Mouse (Mus musculus) small intestine, adult 2 months (tissue): ENCODE results near the gene Gm5039.
"Not testable (repeated sequence)": the region's sequence is repeated elsewhere in the genome, so short reads cannot be mapped to it uniquely, and the experiment has no call there.

ENCODE experiments used
- CTCF ChIP-seq: fragments of 200-500 bp; IDR thresholded peaks from 2 replicates; pipeline ENCODE4 v1.5.1; 2012; ENCODE audit warnings: low read depth, mild to moderate bottlenecking, control low read depth, inconsistent platforms, low read length, moderate library complexity, mixed read lengths; ENCODE audit not compliant: insufficient replicate concordance, insufficient read length; ENCODE audit errors: extremely low read depth
- POLR2A ChIP-seq: fragments of 200-500 bp; IDR thresholded peaks from 2 replicates; pipeline ENCODE4 v1.6.1; 2012; ENCODE audit warnings: low read depth, mild to moderate bottlenecking, control low read depth, inconsistent platforms, low read length, moderate library complexity

DNA sequence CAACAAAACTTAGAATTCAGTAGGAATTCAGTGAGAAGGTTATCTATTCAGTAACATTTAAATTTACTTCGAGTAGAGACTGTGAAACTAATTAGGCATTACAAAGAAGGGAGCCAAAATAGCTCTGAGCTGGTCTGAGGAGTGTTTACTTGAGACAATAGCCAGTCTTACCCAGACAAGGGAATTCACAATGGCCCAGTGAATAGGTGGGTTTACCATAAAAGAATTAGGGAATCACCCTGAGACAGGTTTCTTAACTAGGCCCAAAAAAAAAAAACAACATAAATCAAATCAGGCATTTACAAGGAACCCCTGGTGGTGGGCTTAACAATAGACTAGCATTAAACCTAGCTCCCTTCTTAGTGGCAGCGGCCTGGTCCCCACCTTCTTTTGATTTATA, 17.5 kb upstream of the Gm5039 start:
- not testable (repeated sequence) for TF ChIP-seq CTCF, POLR2A
